Mouse (Mus musculus) granulocyte monocyte progenitor cell, adult 5-6 weeks (primary cell): Measurements from ENCODE around the gene Eif4b. TPM values are rescaled to one million over a fixed set of nuclear protein-coding genes. Genes with fewer than 3 reads are reported as not detected.

Experiments used
- ATAC-seq: replicated peaks from 2 replicates; pipeline ENCODE4 v1.8.0; 2016; ENCODE audit warnings: mild to moderate bottlenecking, moderate TSS enrichment, inconsistent platforms; ENCODE audit not compliant: poor library complexity, severe bottlenecking
- total RNA-seq, 2 experiments: library from RNA; stranded (forward) in 1 of 2; stranded (reverse) in 1 of 2; fragments of 200-712, 200-1000 nt in 1 of 2; fragments of >200 nt in 1 of 2; fragmentation: Nextera tagmentation in 1 of 2; gene quantifications; 2 replicates each; pipeline ENCODE4 v1.2.3; 2014 to 2017

Eif4b gene
- total RNA-seq (2014; fragmentation: Nextera tagmentation) (244 and 264 TPM in 2 replicates), total RNA-seq (2017) (450 TPM in 2 replicates)

- peak; percentile 94 for ATAC-seq
Measured at GRCm38 (mm10) chr15:102073559-102074069, at the start of gene Eif4b. TSS of gene Eif4b (plus strand) at chr15:102073773.

GRCm38 (mm10) chr15:102023888-102024287 is 49.7 kb upstream of the Eif4b start:
- no peak for ATAC-seq

DNA sequence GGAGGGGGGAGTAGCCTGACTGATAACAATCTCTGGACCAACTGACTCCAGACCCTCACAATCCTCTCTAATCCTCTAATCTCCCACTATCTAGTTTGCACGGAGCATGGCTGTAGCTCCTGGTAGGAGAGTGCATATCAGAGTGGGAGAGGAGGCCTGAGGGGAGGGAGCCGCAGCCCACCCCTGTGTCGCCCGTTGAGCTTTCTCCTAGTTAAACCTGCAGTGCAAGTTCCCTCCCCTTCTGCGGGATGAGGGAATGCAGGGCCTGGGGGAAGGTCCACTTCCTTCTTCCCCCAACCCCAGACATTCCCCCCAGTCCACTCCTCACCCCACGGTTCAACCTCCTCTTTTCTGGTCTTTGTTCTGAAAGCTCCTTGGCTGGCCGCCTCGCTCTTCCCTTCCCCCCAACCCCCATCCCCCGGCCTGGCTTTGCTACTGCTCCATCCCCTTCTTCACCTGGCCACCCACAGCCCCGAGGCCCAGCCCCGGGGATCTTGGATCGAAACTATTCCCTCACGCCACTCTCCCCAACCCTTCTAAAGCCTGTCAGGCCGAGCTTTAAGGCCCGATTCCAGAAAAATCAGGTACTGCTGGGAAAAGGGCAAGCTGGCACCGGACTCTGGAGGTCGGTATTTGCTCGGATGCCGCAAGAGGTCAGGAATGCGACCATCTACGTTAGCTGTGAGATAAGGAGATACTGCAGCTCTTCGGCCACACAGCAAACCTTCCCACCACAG is 48.3 kb upstream of the Eif4b start:
- peak; percentile 34 for ATAC-seq

DNA sequence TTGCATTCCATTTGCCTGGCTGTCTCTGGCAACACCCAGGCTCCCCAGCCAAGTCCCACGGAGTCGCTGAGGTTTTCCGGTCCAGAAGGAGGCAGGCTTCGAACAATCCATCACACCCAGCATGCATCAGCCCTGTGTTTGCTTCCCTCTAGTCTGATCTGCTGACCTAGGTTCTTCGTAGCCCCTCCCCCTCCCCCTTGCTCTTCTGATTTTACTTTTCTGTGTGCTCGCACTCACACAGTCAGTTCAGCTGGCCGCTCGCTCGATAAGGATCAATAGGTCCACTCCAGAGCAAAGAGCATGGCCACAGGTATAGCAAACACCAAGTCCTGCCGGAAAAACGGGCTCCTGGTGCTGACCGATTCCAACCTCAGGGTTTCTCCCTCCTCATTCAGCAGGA is 47.1 kb upstream of the Eif4b start:
- no peak for ATAC-seq

DNA sequence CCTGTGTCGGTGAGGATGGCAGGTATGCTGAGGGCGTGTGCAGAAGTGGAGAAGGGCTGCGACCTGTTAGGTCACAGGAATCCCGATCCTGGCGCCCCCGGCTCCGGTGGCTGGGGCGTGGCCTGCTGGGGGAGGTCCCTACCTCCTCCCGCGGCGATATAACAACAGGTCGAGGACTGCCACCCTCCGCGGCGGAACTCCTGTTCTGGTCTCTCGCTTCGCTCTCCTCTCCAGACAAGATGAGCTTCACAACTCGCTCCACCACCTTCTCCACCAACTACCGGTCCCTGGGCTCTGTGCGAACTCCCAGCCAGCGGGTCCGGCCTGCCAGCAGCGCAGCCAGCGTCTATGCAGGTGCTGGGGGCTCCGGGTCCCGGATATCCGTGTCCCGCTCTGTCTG is 45.5 kb upstream of the Eif4b start, which contains the start of gene Krt18:
Gene Krt18, plus strand, starts transcription at position 141 of the 400 bp plus-strand sequence.
- ATAC-seq, result peak; percentile 66

DNA sequence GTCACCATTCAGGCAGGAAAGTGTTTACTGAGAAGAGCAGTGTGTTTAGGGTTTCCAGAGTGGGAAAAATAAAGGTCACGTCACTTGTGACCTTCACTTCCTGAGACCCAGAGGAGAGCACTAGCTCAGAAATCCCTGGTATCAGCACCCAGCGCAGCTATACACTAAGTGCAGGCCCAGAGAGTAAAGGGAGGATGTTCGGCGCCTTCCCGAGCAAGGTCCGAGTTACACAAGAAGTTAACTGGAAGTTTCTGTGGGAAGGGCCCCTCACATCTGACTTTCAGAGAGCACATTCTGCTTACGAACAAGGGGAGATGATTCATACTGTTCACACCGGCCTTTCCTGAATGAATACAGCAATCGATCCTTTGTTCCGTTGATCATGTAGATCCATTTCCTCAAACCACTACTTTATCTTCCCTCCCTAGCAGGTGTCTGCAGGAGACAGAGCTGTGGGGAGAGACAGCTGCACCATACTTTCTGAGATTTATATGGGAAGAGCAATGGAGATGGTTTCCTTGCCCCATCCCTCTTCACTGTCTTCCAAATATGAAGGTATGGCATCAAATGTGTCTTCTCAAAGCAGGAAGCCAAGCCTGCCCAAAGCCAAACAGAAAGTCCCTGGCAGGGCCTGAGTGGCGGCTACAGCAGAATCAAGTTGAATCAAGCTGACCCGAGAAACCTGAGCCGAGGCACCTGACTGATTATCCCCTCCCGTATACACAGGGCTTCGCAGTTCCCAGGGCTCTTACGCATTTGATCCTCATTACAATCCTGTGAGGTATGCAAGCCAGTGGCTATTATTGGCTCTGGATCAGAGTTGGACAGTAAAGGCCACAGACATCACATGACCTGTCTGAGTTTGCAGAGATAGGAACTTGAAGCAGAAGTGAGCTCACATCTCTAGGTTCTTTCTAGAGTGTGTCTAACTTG is 39.2 kb upstream of the Eif4b start:
- no peak for ATAC-seq

GRCm38 (mm10) chr15:102040277-102040676 is 33.3 kb upstream of the Eif4b start:
- ATAC-seq, result no peak

DNA sequence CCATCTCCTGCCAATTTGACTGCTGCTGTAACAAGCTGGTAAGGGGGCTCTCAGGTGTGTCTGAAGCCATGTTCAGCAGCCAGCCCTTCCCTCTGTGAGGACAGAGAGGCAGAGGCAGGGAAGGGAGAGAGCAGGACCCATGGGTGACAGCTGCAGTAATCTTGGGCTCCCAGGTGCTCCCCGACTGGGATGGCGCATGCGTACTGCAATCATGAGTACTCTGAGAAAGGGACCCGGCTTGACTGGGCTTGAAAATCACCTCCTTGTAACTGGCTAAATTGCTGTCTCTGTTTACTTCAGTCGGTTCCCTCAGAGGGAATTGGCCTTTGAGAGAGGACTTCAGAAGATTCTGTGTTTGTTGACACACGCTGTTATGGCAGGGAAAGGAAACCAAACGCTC is 31.6 kb upstream of the Eif4b start:
- ATAC-seq, result no peak

- ATAC-seq, result no peak
Measured at GRCm38 (mm10) chr15:102044745-102045144, 28.8 kb upstream of the Eif4b start.

- ATAC-seq, result no peak
Measured at GRCm38 (mm10) chr15:102045691-102046090, 27.9 kb upstream of the Eif4b start.

GRCm38 (mm10) chr15:102048006-102048405 is 25.6 kb upstream of the Eif4b start:
- no peak for ATAC-seq

- no peak for ATAC-seq
Measured at GRCm38 (mm10) chr15:102049871-102050270, 23.7 kb upstream of the Eif4b start.

DNA sequence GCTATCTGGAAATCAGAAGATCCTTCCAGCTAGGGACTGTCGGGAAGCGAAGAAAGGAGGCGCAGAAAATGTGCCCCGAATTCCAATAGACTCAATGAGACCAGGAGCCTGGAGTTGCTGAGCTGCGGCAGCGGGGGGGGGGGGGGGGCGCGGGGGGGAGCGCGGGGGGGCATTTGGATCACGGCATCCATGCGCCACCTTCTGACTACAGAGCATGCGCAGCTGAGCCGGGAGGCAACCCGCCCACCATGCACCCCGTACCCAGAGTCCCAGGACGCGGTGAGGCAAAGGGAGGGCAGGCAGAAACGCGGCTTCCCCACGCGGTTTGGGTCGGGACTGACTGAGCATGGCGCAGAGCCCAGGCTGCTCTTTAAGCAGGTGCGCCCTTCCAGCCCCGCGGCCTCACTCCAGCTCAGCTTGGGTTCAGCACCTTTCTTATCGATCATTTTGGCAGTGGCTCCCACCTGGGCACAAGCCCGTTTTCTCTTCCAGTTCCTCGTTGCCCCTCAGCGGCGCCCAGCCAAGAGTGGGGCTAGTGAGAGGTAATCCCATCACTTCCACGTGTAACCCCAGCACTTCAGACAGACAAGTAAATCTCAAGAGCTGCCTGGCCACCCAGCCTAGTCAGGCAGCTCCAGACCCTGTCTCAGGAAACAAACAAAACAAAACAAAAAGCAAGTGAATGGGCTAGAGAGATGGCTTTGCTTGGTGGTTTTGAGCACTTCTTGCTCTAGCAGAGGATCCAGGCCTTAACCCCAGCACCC is 21.5 kb upstream of the Eif4b start:
- peak; percentile 91 for ATAC-seq

DNA sequence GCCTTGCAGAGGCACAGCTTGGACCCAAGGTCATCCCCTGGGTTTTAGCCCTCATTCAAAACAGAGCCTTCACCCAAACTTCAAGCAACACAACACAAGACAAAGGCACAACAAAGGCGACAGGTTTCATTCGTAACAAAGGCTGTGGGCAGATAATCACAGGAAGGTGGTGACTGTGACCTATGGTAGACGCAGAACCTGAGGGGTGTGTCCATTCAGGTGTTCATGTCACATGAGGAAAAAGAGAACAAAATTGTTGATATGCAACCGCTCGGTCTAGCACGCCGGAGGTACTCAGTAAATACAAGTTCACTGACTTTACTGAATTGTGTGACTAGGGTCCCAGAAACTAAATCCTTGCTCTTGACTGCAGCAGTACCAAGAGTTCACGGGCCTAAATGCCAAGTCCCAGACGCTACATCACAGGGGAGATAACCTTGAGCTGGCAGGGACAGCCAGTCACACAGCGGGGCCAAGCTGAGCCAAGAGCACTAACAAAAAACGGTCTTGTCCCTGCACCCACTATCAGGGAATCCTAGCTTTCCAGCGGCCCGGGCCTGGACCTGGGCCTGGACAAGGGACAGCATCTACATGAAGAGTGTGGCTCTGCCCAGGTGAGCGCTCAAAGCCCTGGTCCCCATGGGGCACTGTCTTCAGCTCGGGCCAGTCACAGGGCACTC is 16.9 kb upstream of the Eif4b start:
- ATAC-seq, result no peak

- ATAC-seq, result peak; percentile 99
Measured at GRCm38 (mm10) chr15:102065661-102066325, 7.8 kb upstream of the Eif4b start.

GRCm38 (mm10) chr15:102070476-102071467 is 2.8 kb upstream of the Eif4b start:
- ATAC-seq, result 0 out of 2 replicates have a peak, but pooled peaks have one; percentile 28

- no peak for ATAC-seq
Measured at GRCm38 (mm10) chr15:102072963-102073558, 512 bp upstream of the Eif4b start.
